ENCODE assay signal across 24 mouse cellular contexts in the genomic region with DNA sequence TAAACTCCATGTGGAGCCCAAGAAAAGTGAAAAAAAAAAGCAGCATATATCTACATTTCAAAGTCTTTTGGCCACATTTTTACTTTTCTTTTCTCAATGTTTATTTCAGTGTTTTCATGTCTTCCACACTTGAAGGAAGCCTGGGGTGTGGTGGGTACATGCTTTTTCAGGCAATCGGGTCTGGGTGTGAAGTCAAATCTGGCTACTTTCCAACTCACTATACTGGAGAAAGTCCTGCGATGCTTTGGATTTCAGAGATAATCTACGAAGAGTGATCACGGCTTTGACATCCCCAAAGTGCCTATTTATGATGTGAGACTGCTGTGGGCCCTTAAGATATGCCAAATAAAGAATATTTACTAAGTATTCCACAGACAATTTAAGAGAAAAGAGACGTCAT. TPM values are rescaled to one million over a fixed set of nuclear protein-coding genes. Genes with fewer than 3 reads are reported as not detected.
DNase-seq lines count a peak whose midpoint lies in the region; ATAC-seq and TF ChIP-seq lines count a peak whose summit lies in the region.
"Had no signal": no experiment of that assay in that cellular context is flagged by ENCODE, and none has a peak within 500 bp of the region (broad histone marks: within the 10 kb centered on the region; RNA-seq: fewer than 3 reads in every experiment).

No protein-coding gene starts in this region.

- H3K27me3 ChIP-seq in forebrain, postnatal 0 days (ENCODE audit: insufficient read depth, low read length), result no peaks in the 10 kb centered on the region
- no peaks in the 10 kb centered on the region for H3K27me3 ChIP-seq in forebrain, embryonic 13.5 days
- no peaks in the 10 kb centered on the region for H3K27me3 ChIP-seq in lung, embryonic 14.5 days (ENCODE audit: insufficient read depth, low read length)
- H3K27me3 ChIP-seq in lung, embryonic 16.5 days (ENCODE audit: control insufficient read depth, insufficient read depth, low read depth, low read length), result no peaks in the 10 kb centered on the region
- H3K27me3 ChIP-seq: CH12.LX; embryonic facial prominence, embryonic 12.5 days; Patski had no signal

- no peaks in the 10 kb centered on the region for H3K9me3 ChIP-seq in forebrain, postnatal 0 days (ENCODE audit: low read length)
- H3K9me3 ChIP-seq in forebrain, embryonic 13.5 days (replicated peaks), result no peaks in the 10 kb centered on the region
- H3K9me3 ChIP-seq in lung, embryonic 14.5 days (ENCODE audit: low read depth, low read length), result no peaks in the 10 kb centered on the region
- no peaks in the 10 kb centered on the region for H3K9me3 ChIP-seq in lung, embryonic 16.5 days (ENCODE audit: control insufficient read depth, low read length)
- H3K9me3 ChIP-seq: embryonic facial prominence, embryonic 10.5 days; embryonic facial prominence, embryonic 12.5 days; G1E had no signal

- no peak overlapping the region for H3K9ac ChIP-seq in forebrain, postnatal 0 days
- no peak overlapping the region for H3K9ac ChIP-seq in forebrain, embryonic 13.5 days
- no peak overlapping the region for H3K9ac ChIP-seq in lung, embryonic 14.5 days
- H3K9ac ChIP-seq in lung, embryonic 16.5 days (ENCODE audit: low read length), result no peak overlapping the region
- H3K9ac ChIP-seq: embryonic facial prominence, embryonic 12.5 days had no signal

- no peak for TF ChIP-seq CTCF in forebrain, postnatal 0 days (IDR thresholded peaks at IDR 0.05; ENCODE audit: low read depth)
- TF ChIP-seq CTCF in lung, embryonic 14.5 days (IDR thresholded peaks at IDR 0.05; ENCODE audit: low read depth), result no peak

- WGBS in forebrain, postnatal 0 days, result 66% methylated on average over 5 of the region's 5 CpGs
- WGBS in forebrain, embryonic 13.5 days, result 80% methylated on average over 5 of the region's 5 CpGs
- 21% methylated on average over 5 of the region's 5 CpGs for WGBS in lung, embryonic 14.5 days
- WGBS in lung, embryonic 16.5 days, result 33% methylated on average over 5 of the region's 5 CpGs

- no peaks in the 10 kb centered on the region for H3K36me3 ChIP-seq in forebrain, postnatal 0 days (ENCODE audit: insufficient read depth)
- no peaks in the 10 kb centered on the region for H3K36me3 ChIP-seq in forebrain, embryonic 13.5 days (ENCODE audit: poor library complexity, severe bottlenecking)
- no peaks in the 10 kb centered on the region for H3K36me3 ChIP-seq in lung, embryonic 14.5 days (ENCODE audit: insufficient read depth)
- no peaks in the 10 kb centered on the region for H3K36me3 ChIP-seq in lung, embryonic 16.5 days (ENCODE audit: control insufficient read depth, insufficient read depth, low read length)
- H3K36me3 ChIP-seq: embryonic facial prominence, embryonic 10.5 days; embryonic facial prominence, embryonic 12.5 days; G1E had no signal

- no peak overlapping the region for H3K27ac ChIP-seq in forebrain, postnatal 0 days (ENCODE audit: low read depth, low read length)
- H3K27ac ChIP-seq in forebrain, embryonic 13.5 days, result no peak overlapping the region
- no peak overlapping the region for H3K27ac ChIP-seq in lung, embryonic 14.5 days (ENCODE audit: low read depth)
- no peak overlapping the region for H3K27ac ChIP-seq in lung, embryonic 16.5 days (ENCODE audit: low read length)
- H3K27ac ChIP-seq: embryonic facial prominence, embryonic 10.5 days; embryonic facial prominence, embryonic 12.5 days had no signal

- no peak overlapping the region for H3K4me2 ChIP-seq in forebrain, postnatal 0 days (ENCODE audit: low read depth)
- no peak overlapping the region for H3K4me2 ChIP-seq in forebrain, embryonic 13.5 days
- no peak overlapping the region for H3K4me2 ChIP-seq in lung, embryonic 14.5 days
- no peak overlapping the region for H3K4me2 ChIP-seq in lung, embryonic 16.5 days (ENCODE audit: low read depth, low read length)
- H3K4me2 ChIP-seq: embryonic facial prominence, embryonic 12.5 days had no signal

- H3K4me3 ChIP-seq in forebrain, postnatal 0 days (ENCODE audit: low read depth, low read length), result no peak overlapping the region
- no peak overlapping the region for H3K4me3 ChIP-seq in forebrain, embryonic 13.5 days
- no peak overlapping the region for H3K4me3 ChIP-seq in lung, embryonic 14.5 days (ENCODE audit: low read depth, low read length)
- no peak overlapping the region for H3K4me3 ChIP-seq in lung, embryonic 16.5 days (ENCODE audit: low read length)
- H3K4me3 ChIP-seq: embryonic facial prominence, embryonic 10.5 days; embryonic facial prominence, embryonic 12.5 days had no signal

- ATAC-seq in forebrain, postnatal 0 days, result peak; percentile 42; the same call in 1 of the 2 replicates
- ATAC-seq in forebrain, embryonic 13.5 days, result no peak
- ATAC-seq in lung, embryonic 14.5 days (ENCODE audit: insufficient read depth), result peak; percentile 78
- peak; percentile 56; the same call in 1 of the 2 replicates for ATAC-seq in lung, embryonic 16.5 days (ENCODE audit: low read depth)
- ATAC-seq: activated CD4-positive, CD25-positive, alpha-beta regulatory T cell, adult 4 months; CD4-positive, CD25-positive, alpha-beta regulatory T cell, adult 4 months; forebrain, embryonic 14.5 days; forebrain, embryonic 16.5 days; Patski had no signal

- DNase-seq in forebrain, postnatal 0 days, result peak; percentile 33
- DNase-seq in lung, embryonic 14.5 days, result peak; percentile 89
- no peak for DNase-seq in lung, postnatal 36 days
- DNase-seq in lung, postnatal 10 days, result no peak
- DNase-seq: adrenal gland, adult 8-10 months; adrenal gland, postnatal 14 days; adrenal gland, postnatal 36 days; B cell, adult 2 months; cerebellum, adult 11-12 months; cerebellum, adult 2 months; cerebellum, adult 9-10 months; cerebellum, postnatal 10 days; cerebellum, postnatal 25 days had no signal

- H3K4me1 ChIP-seq in forebrain, postnatal 0 days (ENCODE audit: insufficient read depth), result no peaks in the 10 kb centered on the region
- no peaks in the 10 kb centered on the region for H3K4me1 ChIP-seq in forebrain, embryonic 13.5 days
- no peaks in the 10 kb centered on the region for H3K4me1 ChIP-seq in lung, embryonic 14.5 days (ENCODE audit: insufficient read depth)
- H3K4me1 ChIP-seq in lung, embryonic 16.5 days (replicated peaks; ENCODE audit: control insufficient read depth, insufficient read depth, low read length), result peaks cover 18% of the 10 kb centered on the region

RNA-seq across cellular contexts. Expression of gene Filip1, which starts 57.7 kb away (rescaled TPM):
- total RNA-seq in forebrain, postnatal 0 days (2014; rRNA removed), result 8.1 and 9.2 TPM in 2 replicates
- polyA plus RNA-seq in forebrain, postnatal 0 days (2015; fragmentation: Nextera tagmentation; extraction: Ambion mirVana), result 2.6 and 5.9 TPM in 2 replicates
- 3.0 and 5.3 TPM in 2 replicates for polyA plus RNA-seq in forebrain, embryonic 13.5 days (2015; fragmentation: Nextera tagmentation; extraction: Ambion mirVana)
- polyA plus RNA-seq in lung, embryonic 14.5 days (2014; fragmentation: Nextera tagmentation; extraction: Ambion mirVana), result 12.2 and 13.8 TPM in 2 replicates
- polyA plus RNA-seq in lung, embryonic 16.5 days (2015; fragmentation: Nextera tagmentation; extraction: Ambion mirVana), result 12.4 and 14.2 TPM in 2 replicates
- polyA plus RNA-seq: G1E, Patski had no signal

Comparison
In these comparisons a context has a peak if more than half of its experiments do, and no peak if none do; other contexts are left out.
1. DNase-seq: peak in forebrain, postnatal 0 days (single experiment) and lung, embryonic 14.5 days (single experiment); none in lung, postnatal 36 days (single experiment) and lung, postnatal 10 days (single experiment).